Mouse (Mus musculus) CH12.LX (cell line): Measurements from ENCODE around the gene Vti1a.

Source experiments
- CTCF ChIP-seq, 2 experiments: IDR thresholded peaks in 1 of 2; conservative IDR thresholded peaks in 1 of 2; 2 replicates each; pipeline ENCODE4 v1.5.1; 2011 to 2012; ENCODE audit warnings: low read depth in 2 of 2, low read length in 2 of 2, improper control_type of control experiment in 1 of 2, inconsistent platforms in 1 of 2, mild to moderate bottlenecking in 1 of 2, moderate library complexity in 1 of 2
- MAX ChIP-seq: IDR thresholded peaks from 2 replicates; pipeline ENCODE4 v1.6.1; 2011; ENCODE audit warnings: low read length, improper control_type of control experiment
- MEF2A ChIP-seq: IDR thresholded peaks from 2 replicates; pipeline ENCODE4 v1.6.1; 2014; ENCODE audit warnings: low read depth, mild to moderate bottlenecking, inconsistent platforms, low read length, improper control_type of control experiment, borderline replicate concordance
- MYC ChIP-seq: IDR thresholded peaks from 2 replicates; pipeline ENCODE4 v1.6.1; 2011; ENCODE audit warnings: low read depth, mild to moderate bottlenecking, improper control_type of control experiment, low read length
- NELFE ChIP-seq: IDR thresholded peaks from 2 replicates; pipeline ENCODE4 v1.6.1; 2011; ENCODE audit warnings: low read depth, low read length, improper control_type of control experiment
- POLR2A ChIP-seq: IDR thresholded peaks from 2 replicates; pipeline ENCODE4 v1.6.1; 2011; ENCODE audit warnings: low read depth, mild to moderate bottlenecking, improper control_type of control experiment, low read length
- RCOR1 ChIP-seq: conservative IDR thresholded peaks from 2 replicates; pipeline ENCODE4 v1.6.1; 2012; ENCODE audit warnings: low read depth, mild to moderate bottlenecking, inconsistent platforms, low read length, improper control_type of control experiment
- ZC3H11A ChIP-seq: IDR thresholded peaks from 2 replicates; pipeline ENCODE4 v1.6.1; 2012; ENCODE audit warnings: low read depth, mild to moderate bottlenecking, inconsistent platforms, low read length, improper control_type of control experiment
- ZNF384 ChIP-seq: IDR thresholded peaks from 2 replicates; pipeline ENCODE4 v1.6.1; 2012; ENCODE audit warnings: low read depth, low read length, improper control_type of control experiment, inconsistent platforms

DNA sequence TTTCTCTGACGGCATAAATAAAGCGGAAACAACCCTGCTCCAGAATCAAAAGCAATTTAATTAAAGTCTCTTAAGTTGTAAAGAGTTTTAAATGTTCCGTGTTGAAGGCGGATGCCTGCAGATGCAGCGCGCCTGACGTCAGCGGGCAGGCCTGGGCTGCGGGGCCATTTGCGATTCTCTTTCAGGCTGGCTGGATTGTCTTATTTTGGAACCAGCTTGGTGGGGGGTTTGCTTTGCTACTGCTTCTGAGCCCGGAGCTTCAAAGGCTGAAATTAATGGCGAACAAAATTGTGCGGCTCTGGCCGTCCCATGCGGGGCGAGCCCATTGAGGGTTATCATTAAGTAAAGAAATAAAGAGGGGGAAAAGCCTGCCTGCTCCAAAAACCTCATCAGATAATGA lies 310.4 kb downstream of the Vti1a start:
- no peak for TF ChIP-seq MEF2A
- no peak for TF ChIP-seq POLR2A
- TF ChIP-seq RCOR1 = no peak
- TF ChIP-seq MAX = no peak
- no peak for TF ChIP-seq CTCF (conservative IDR thresholded peaks at IDR 0.05 in 1 of 2, IDR thresholded peaks at IDR 0.05 in 1 of 2; ENCODE audit: low read depth in 2 of 2, low read length in 2 of 2)
- TF ChIP-seq ZC3H11A = no peak
- no peak for TF ChIP-seq MYC
- no peak for TF ChIP-seq ZNF384
- TF ChIP-seq NELFE = no peak
